ENCODE assay signal across 23 mouse cellular contexts in the genomic region with DNA sequence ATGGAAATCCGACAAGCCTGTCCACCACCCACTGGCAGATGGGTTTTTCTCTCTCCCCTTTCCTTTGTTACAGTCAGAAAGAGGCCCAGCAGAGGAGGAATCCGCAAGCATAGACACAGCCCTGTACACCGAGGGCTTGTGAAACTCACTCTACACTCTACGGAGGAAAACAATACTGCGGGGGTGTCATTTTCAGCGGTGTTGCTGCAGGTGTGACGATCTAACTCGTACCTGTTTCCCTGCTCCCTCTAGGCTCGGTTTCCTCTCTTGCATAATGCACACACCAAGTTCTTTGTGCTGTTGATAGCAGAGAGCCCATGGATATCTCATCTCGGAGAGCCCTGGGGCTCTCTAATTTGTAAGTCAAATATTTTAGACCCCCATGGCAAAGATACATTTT.
"Had no signal": no experiment of that assay in that cellular context is flagged by ENCODE, and none has a peak within 500 bp of the region (broad histone marks: within the 10 kb centered on the region; RNA-seq: fewer than 3 reads in every experiment).

No protein-coding gene starts in this region.

- H3K4me1 ChIP-seq: heart, embryonic 13.5 days; heart, embryonic 15.5 days; hindbrain, embryonic 10.5 days; hindbrain, embryonic 12.5 days; intestine, embryonic 15.5 days; limb, embryonic 13.5 days; limb, embryonic 15.5 days; liver, embryonic 12.5 days had no signal

- H3K9ac ChIP-seq: heart, embryonic 13.5 days; heart, embryonic 15.5 days; hindbrain, embryonic 12.5 days; hindbrain, embryonic 14.5 days; intestine, embryonic 15.5 days; limb, embryonic 13.5 days; limb, embryonic 15.5 days; liver, embryonic 12.5 days; liver, embryonic 14.5 days had no signal

- H3K9me3 ChIP-seq: heart, embryonic 13.5 days; heart, embryonic 15.5 days; hindbrain, embryonic 10.5 days; hindbrain, embryonic 12.5 days; intestine, embryonic 15.5 days; limb, embryonic 13.5 days; limb, embryonic 15.5 days; liver, embryonic 12.5 days had no signal

- ATAC-seq: hindbrain, embryonic 16.5 days; inflammation-experienced regulatory T-cells, adult 6 months; intestine, embryonic 15.5 days; intestine, postnatal 0 days; liver, embryonic 12.5 days had no signal

- H3K27me3 ChIP-seq: heart, embryonic 13.5 days; heart, embryonic 15.5 days; hindbrain, embryonic 12.5 days; intestine, embryonic 15.5 days; limb, embryonic 13.5 days; limb, embryonic 15.5 days; liver, embryonic 12.5 days had no signal

- H3K4me2 ChIP-seq: heart, embryonic 11.5 days; heart, embryonic 13.5 days; heart, embryonic 15.5 days; hindbrain, embryonic 12.5 days; hindbrain, embryonic 14.5 days; intestine, embryonic 15.5 days; limb, embryonic 13.5 days; limb, embryonic 15.5 days; liver, embryonic 12.5 days had no signal

- H3K36me3 ChIP-seq: heart, embryonic 13.5 days; heart, embryonic 15.5 days; hindbrain, embryonic 10.5 days; hindbrain, embryonic 12.5 days; intestine, embryonic 15.5 days; limb, embryonic 13.5 days; limb, embryonic 15.5 days; liver, embryonic 12.5 days had no signal

- H3K27ac ChIP-seq: heart, embryonic 13.5 days; heart, embryonic 15.5 days; hindbrain, embryonic 10.5 days; hindbrain, embryonic 12.5 days; hindbrain, embryonic 14.5 days; intestine, embryonic 15.5 days; limb, embryonic 13.5 days; limb, embryonic 15.5 days; liver, embryonic 12.5 days; liver, embryonic 14.5 days had no signal

- H3K4me3 ChIP-seq: heart, embryonic 13.5 days; heart, embryonic 15.5 days; hindbrain, embryonic 10.5 days; hindbrain, embryonic 12.5 days; intestine, embryonic 15.5 days; limb, embryonic 13.5 days; limb, embryonic 15.5 days; liver, embryonic 12.5 days had no signal

- DNase-seq: gastrocnemius, postnatal 36 days; heart, postnatal 14 days; heart, postnatal 4 days; kidney, adult 18-20 months; kidney, adult 8-10 months; kidney, postnatal 10 days; kidney, postnatal 36 days; layer of hippocampus, adult 9-11 months; layer of hippocampus, postnatal 36 days had no signal
